Mouse (Mus musculus) embryonic facial prominence, embryonic 14.5 days (tissue): Measurements from ENCODE around the gene Hypk. TPM values are rescaled to one million over a fixed set of nuclear protein-coding genes. Genes with fewer than 3 reads are reported as not detected.

Experiments
- ATAC-seq: fragments of 200-750 bp; cut with Nextera tagmentation; 2 replicates; pipeline ENCODE4 v1.8.0; 2017; ENCODE audit warnings: low read depth, moderate number of reproducible peaks, moderate TSS enrichment
- DNase-seq: peaks from one replicate; pipeline ENCODE4 v3.0.0-alpha.2; 2015; ENCODE audit warnings: low spot score
- H3K27ac ChIP-seq: fragments of 300-500 bp; sonication (generic); replicated peaks from 2 replicates; pipeline ENCODE4 v1.5.1; 2014; ENCODE audit warnings: low read depth, mild to moderate bottlenecking, low read length, moderate library complexity
- H3K27me3 ChIP-seq: fragments of 300-500 bp; sonication (generic); replicated peaks from 2 replicates; pipeline ENCODE4 v1.6.1; 2014; ENCODE audit warnings: low read length; ENCODE audit not compliant: control insufficient read depth, insufficient read depth
- H3K36me3 ChIP-seq: fragments of 300-500 bp; sonication (generic); 2 replicates; pipeline ENCODE4 v1.6.1; 2014; ENCODE audit warnings: low read length, mixed read lengths; ENCODE audit not compliant: control insufficient read depth, insufficient read depth
- H3K4me1 ChIP-seq: fragments of 300-500 bp; sonication (generic); 2 replicates; pipeline ENCODE4 v1.6.1; 2014; ENCODE audit warnings: antibody characterized with exemption, low read length; ENCODE audit not compliant: control insufficient read depth, insufficient read depth
- H3K4me2 ChIP-seq: fragments of 300-500 bp; sonication (generic); 2 replicates; pipeline ENCODE4 v1.6.1; 2014; ENCODE audit warnings: low read depth, mild to moderate bottlenecking, low read length, moderate library complexity, mixed read lengths
- H3K4me3 ChIP-seq: fragments of 300-500 bp; sonication (generic); 2 replicates; pipeline ENCODE4 v1.5.1; 2014; ENCODE audit warnings: low read depth, mild to moderate bottlenecking, low read length
- H3K9ac ChIP-seq: fragments of 300-500 bp; sonication (generic); 2 replicates; pipeline ENCODE4 v1.6.1; 2014; ENCODE audit warnings: low read depth, mild to moderate bottlenecking, low read length, moderate library complexity, mixed read lengths
- H3K9me3 ChIP-seq: fragments of 300-500 bp; sonication (generic); 2 replicates; pipeline ENCODE4 v1.6.1; 2016; ENCODE audit warnings: low read length; ENCODE audit not compliant: control insufficient read depth
- WGBS: fragments of 180-500 bp; shearing (Covaris S2); extraction: QIAGEN DNeasy Blood & Tissue Kit; methylation state at CpG from one replicate; pipeline ENCODE4 v1.1.7; 2014; 5-methylcytosine and 5-hydroxymethylcytosine counted together
- polyA plus RNA-seq: library from polyadenylated mRNA; unstranded; fragments of >200 nt; fragmentation: Nextera tagmentation; extraction: Ambion mirVana; gene quantifications from 2 replicates; pipeline ENCODE4 v1.2.1, GENCODE M21; 2014

The Hypk gene
- polyA plus RNA-seq, 1 experiment from 2014 or later, result 92.5 TPM

DNA sequence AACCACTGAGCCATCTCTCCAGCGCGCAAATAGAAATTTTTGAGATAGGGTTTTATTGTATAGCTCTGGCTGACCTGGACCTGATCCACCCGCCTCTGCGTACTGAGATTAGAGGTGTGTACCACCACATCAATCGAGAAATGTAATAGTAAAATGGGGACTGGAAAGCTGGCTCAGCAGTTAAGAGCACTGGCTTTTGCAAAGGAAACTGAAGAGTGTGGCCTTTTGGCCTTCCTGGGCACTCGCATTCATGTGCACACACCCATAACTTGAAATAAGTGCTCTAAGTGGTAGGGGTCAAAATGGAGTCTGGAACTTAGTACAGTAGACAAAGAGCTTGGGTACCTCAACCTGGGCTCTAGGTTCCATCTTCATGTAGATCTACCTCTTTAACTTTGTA is 36.7 kb upstream of the Hypk start:
- ATAC-seq (no peak), DNase-seq (no peak)
- Histone ChIP-seq H3K9me3 (no peaks in the 10 kb centered on the region), H3K36me3 (peaks cover 35% of the 10 kb centered on the region), H3K4me3 (no peak overlapping the region), H3K4me2 (peak overlapping the region; percentile 74), H3K4me1 (peaks cover 15% of the 10 kb centered on the region), H3K27ac (no peak overlapping the region), H3K9ac (no peak overlapping the region), H3K27me3 (no peaks in the 10 kb centered on the region)
- 90% methylated on average over 6 of the region's 6 CpGs for WGBS

- Histone ChIP-seq H3K36me3 (peaks cover 52% of the 10 kb centered on the region), H3K27ac (no peak overlapping the region), H3K4me1 (peaks cover 12% of the 10 kb centered on the region), H3K4me3 (no peak overlapping the region), H3K9ac (no peak overlapping the region), H3K9me3 (no peaks in the 10 kb centered on the region), H3K4me2 (no peak overlapping the region), H3K27me3 (no peaks in the 10 kb centered on the region)
- ATAC-seq (no peak), DNase-seq (no peak)
- WGBS, result 89% methylated on average over 3 of the region's 3 CpGs
Observed at GRCm38 (mm10) chr2:121418476-121418875, 34.6 kb upstream of the Hypk start.

DNA sequence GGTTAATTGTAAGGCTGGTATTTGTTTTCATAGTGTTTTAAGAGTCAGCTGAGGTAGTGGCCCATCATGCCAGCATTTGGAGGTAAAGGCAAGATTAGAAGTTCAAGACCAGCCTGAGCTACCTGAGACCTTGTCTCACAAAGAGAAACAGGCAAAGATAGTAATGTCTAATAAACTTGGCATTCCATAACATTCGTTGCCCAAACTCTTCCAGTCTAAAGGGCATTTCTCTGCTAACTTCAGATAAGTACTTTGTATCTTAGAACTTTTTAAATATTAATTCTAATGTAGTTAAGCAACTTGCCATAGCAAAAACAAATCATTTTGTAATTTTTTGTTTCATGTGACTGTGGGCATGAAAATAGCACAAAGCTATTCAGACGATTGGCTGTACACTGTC is 29.9 kb upstream of the Hypk start:
- peaks cover 86% of the 10 kb centered on the region for H3K36me3 ChIP-seq
- WGBS, result 92% methylated on average over 2 of the region's 2 CpGs
- H3K4me2 ChIP-seq, result no peak overlapping the region
- DNase-seq (no peak), ATAC-seq (no peak)
- no peak overlapping the region for H3K9ac ChIP-seq
- no peaks in the 10 kb centered on the region for H3K4me1 ChIP-seq
- H3K27me3 ChIP-seq, result no peaks in the 10 kb centered on the region
- H3K9me3 ChIP-seq, result no peaks in the 10 kb centered on the region
- H3K27ac ChIP-seq, result no peak overlapping the region
- H3K4me3 ChIP-seq, result no peak overlapping the region

GRCm38 (mm10) chr2:121425890-121426289 is 27.2 kb upstream of the Hypk start:
- DNase-seq (no peak), ATAC-seq (no peak)
- no peaks in the 10 kb centered on the region for H3K27me3 ChIP-seq
- 89% methylated on average over 2 of the region's 2 CpGs for WGBS
- no peak overlapping the region for H3K27ac ChIP-seq
- peaks cover 95% of the 10 kb centered on the region for H3K36me3 ChIP-seq
- no peak overlapping the region for H3K4me2 ChIP-seq
- no peaks in the 10 kb centered on the region for H3K9me3 ChIP-seq
- no peaks in the 10 kb centered on the region for H3K4me1 ChIP-seq
- H3K9ac ChIP-seq, result no peak overlapping the region
- no peak overlapping the region for H3K4me3 ChIP-seq

DNA sequence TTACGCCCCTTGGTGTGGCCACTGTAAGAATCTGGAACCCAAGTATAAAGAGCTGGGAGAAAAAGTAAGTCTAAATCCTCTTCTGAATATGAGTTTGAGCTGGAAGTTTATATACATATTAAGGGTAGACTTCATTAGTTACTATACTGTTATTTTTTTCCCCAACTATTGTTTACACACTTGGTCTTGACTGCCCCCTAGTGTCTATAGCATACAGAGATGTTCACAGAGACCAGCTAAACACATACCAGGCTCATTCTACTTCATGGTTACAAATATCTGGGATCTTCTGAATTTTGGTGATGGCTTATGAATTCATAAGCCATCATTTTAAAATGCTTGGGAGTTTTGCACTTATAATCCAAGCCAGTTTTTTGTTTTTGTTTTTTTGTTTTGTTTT is 18.2 kb upstream of the Hypk start:
- no peak overlapping the region for H3K4me3 ChIP-seq
- H3K9ac ChIP-seq, result no peak overlapping the region
- no peak for ATAC-seq
- no peaks in the 10 kb centered on the region for H3K9me3 ChIP-seq
- no peak overlapping the region for H3K4me2 ChIP-seq
- H3K27ac ChIP-seq, result no peak overlapping the region
- H3K36me3 ChIP-seq, result peaks cover 98% of the 10 kb centered on the region
- H3K27me3 ChIP-seq, result no peaks in the 10 kb centered on the region
- 100% methylated on average over 1 of the region's 1 CpGs for WGBS
- H3K4me1 ChIP-seq, result no peaks in the 10 kb centered on the region
- peak; percentile 27 for DNase-seq

GRCm38 (mm10) chr2:121439746-121440145 is 13.3 kb upstream of the Hypk start:
- Histone ChIP-seq H3K4me1 (peaks cover 15% of the 10 kb centered on the region), H3K4me3 (no peak overlapping the region), H3K9ac (no peak overlapping the region), H3K27me3 (no peaks in the 10 kb centered on the region), H3K36me3 (peaks cover 49% of the 10 kb centered on the region), H3K27ac (no peak overlapping the region), H3K4me2 (no peak overlapping the region), H3K9me3 (no peaks in the 10 kb centered on the region)
- 68% methylated on average over 4 of the region's 4 CpGs for WGBS
- DNase-seq, result no peak
- ATAC-seq, result no peak

- no peaks in the 10 kb centered on the region for H3K27me3 ChIP-seq
- H3K4me2 ChIP-seq, result no peak overlapping the region
- DNase-seq (no peak), ATAC-seq (no peak)
- no peak overlapping the region; the same call in 1 of the 2 replicates for H3K9ac ChIP-seq
- no peaks in the 10 kb centered on the region for H3K9me3 ChIP-seq
- peaks cover 37% of the 10 kb centered on the region for H3K36me3 ChIP-seq
- WGBS, result 66% methylated on average over 5 of the region's 5 CpGs
- peaks cover 15% of the 10 kb centered on the region for H3K4me1 ChIP-seq
- no peak overlapping the region for H3K4me3 ChIP-seq
- H3K27ac ChIP-seq, result no peak overlapping the region
Observed at GRCm38 (mm10) chr2:121440834-121441605, 12.1 kb upstream of the Hypk start.

DNA sequence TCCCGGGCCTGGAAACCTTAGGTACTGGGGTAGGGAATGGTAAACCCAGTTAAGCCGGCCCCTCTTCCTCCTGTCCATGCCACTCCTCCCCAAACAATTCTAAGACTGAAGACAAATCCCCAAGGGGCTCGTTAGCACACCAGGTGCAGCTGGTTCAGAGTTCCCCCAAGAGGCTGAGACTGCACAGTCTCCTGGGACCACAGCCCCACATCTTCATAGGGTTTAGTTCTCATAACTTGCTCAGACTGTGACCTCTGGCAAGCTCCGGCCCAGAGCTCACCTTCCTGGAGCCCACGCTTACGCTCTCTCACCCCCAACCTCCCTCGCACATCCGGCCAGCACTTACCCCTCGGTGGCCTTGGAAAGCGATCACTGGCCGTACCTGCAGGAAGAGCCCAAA is 11.3 kb upstream of the Hypk start:
- DNase-seq (peak; percentile 74), ATAC-seq (peak; percentile 61; the same call in 1 of the 2 replicates)
- peak overlapping the region; percentile 86 for H3K4me2 ChIP-seq
- peak overlapping the region; percentile 59 for H3K9ac ChIP-seq
- no peaks in the 10 kb centered on the region for H3K27me3 ChIP-seq
- H3K27ac ChIP-seq, result no peak overlapping the region
- H3K4me3 ChIP-seq, result peak overlapping the region; percentile 47
- 11% methylated on average over 11 of the region's 11 CpGs for WGBS
- H3K4me1 ChIP-seq, result peaks cover 15% of the 10 kb centered on the region
- peaks cover 30% of the 10 kb centered on the region for H3K36me3 ChIP-seq
- no peaks in the 10 kb centered on the region for H3K9me3 ChIP-seq
